Mouse (Mus musculus) macrophage (primary cell): ENCODE data around the gene Chchd1. TPM values are rescaled to one million over a fixed set of nuclear protein-coding genes. Genes with fewer than 3 reads are reported as not detected.

Source experiments
- H3K27ac ChIP-seq: fragments of 350-480 bp; formaldehyde crosslinking; 2 replicates; pipeline ENCODE4 v1.9.0; 2021
- H3K36me3 ChIP-seq: fragments of 350-480 bp; formaldehyde crosslinking; 2 replicates; pipeline ENCODE4 v1.9.0; 2021; ENCODE audit errors: inconsistent target
- H3K4me3 ChIP-seq: fragments of 350-480 bp; formaldehyde crosslinking; 2 replicates; pipeline ENCODE4 v1.9.0; 2021; ENCODE audit errors: inconsistent target
- H3K79me2 ChIP-seq: fragments of 350-480 bp; formaldehyde crosslinking; 2 replicates; pipeline ENCODE4 v1.9.0; 2021; ENCODE audit errors: inconsistent target
- WGBS: methylation state at CpG from one replicate; pipeline ENCODE4 v1.1.7; 2026; ENCODE audit warnings: inconsistent platforms; ENCODE audit not compliant: missing documents; 5-methylcytosine and 5-hydroxymethylcytosine counted together
- polyA plus RNA-seq: library from polyadenylated mRNA; stranded (reverse); fragments of 250-400 nt; gene quantifications from 3 replicates; pipeline ENCODE4 v1.2.4, GENCODE M21; 2018; ENCODE audit warnings: inconsistent platforms

The Chchd1 gene
- polyA plus RNA-seq, 1 experiment from 2014 or later = 58.9 TPM

DNA sequence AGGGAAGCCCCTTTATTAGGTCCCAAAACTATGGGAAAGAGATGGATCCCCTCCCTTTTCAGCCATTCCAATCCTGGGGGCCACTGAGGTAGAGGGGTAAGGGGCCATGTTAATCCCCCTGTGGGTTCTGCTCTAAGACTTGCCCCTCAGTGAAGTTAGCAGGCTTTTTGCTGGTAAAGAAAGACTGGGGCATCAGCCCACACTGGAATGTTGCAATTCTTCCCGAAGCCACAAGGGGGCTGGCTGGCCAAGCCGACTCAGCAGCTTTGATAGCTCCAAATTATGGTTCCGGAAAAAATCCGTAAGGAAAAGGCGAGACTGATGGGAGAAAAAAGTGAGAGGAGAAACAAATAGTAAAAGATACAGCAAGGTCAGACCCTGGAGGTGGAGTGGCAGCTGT lies 21.2 kb downstream of the Chchd1 start:
- peaks cover 20% of the 10 kb centered on the region for H3K79me2 ChIP-seq
- no peak overlapping the region for H3K4me3 ChIP-seq
- no peak overlapping the region for H3K27ac ChIP-seq
- WGBS = 49% methylated on average over 5 of the region's 5 CpGs
- peaks cover 96% of the 10 kb centered on the region for H3K36me3 ChIP-seq

DNA sequence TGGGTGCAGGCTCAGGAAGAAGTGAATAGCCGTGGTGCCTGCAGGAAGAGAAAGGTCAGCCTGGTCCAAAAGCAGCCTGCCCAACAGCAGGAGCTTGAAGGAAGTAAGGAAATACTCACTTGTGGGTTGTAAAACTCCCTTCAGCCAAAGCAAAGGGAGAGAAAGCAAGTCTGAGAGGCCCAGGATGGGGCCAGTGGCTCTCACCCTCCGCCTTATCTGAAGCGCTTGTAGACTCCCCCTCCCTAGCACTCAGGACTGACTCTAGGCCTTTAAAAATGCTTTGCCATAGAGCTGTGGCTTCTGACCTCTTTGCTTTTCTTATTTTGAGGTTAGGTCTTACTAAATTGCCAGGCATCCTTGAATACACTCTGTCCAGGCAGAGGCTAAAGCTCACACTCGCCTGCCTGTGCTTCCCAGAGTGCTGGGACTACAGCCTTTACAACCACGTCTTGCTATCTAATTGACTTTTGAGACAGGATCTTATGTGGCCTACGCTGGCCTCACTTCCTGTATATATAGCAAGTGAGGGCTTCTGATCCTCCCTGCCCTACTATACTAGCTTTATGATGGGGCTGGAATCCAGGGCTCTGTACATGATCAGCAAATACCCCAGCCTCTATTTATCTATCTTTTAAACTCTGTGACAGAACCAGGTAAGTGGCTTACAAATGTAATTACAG lies 23.0 kb downstream of the Chchd1 start:
- H3K79me2 ChIP-seq = peaks cover 38% of the 10 kb centered on the region
- no peak overlapping the region for H3K4me3 ChIP-seq
- 88% methylated on average over 6 of the region's 6 CpGs for WGBS
- peaks cover 93% of the 10 kb centered on the region for H3K36me3 ChIP-seq
- H3K27ac ChIP-seq = no peak overlapping the region

DNA sequence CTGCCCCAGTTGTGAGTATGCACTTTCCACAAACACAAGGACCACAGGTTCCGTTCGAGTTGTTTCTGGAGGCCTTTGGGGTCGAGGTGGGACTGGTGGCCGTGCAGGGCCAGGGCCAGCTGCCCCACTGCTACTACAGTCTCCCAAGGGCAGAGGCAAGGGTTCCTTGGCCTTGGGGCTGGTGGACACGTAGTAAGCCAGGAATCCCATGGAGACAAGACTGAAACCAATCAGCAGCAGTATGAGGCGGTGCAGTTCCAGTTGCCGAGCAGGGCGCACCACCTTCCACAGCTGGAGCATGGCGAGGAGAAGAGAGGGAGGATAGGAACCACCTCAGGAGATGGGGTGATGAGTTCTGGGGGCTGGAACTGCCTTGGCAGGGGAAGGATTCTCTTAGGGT lies 27.1 kb downstream of the Chchd1 start:
- peaks cover 64% of the 10 kb centered on the region for H3K79me2 ChIP-seq
- no peak overlapping the region for H3K4me3 ChIP-seq
- H3K27ac ChIP-seq = peak overlapping the region; percentile 95; the same call in 1 of the 2 replicates
- WGBS = 94% methylated on average over 9 of the region's 9 CpGs
- peaks cover 52% of the 10 kb centered on the region for H3K36me3 ChIP-seq

DNA sequence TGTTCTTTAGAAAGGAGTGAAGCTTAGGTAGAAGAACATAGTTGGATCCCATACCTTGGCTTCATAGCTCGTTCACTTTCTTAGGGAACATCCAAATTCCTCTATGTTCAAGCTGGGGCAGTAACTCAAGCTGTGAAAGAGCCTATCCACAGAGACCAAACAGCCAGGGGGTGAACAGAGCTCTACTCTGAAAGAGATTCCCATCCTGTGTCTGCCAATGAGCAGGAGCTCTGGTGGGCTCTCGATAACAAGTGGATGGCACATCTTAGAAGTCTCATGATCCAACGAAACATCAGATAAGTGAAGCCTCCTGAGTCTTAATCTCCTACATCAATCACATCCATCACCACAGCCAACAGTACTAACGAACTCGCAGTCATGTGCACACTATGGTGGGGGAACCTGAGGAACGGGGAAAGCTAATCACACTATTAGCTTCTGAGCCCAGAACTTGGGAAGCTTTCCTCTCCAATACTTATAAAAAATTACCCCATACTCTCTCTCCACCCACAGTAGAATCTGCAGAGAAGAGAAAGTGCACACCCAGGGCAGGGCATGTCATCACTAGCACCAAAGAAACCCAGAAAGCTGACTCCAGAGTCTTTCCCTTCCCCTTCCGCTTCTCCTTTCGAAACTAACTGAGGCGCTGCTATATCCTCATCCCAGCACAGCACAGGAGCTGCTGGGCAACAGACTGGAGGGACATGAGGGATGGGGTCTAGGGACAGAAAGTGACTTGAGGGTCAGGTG lies 28.2 kb downstream of the Chchd1 start:
- Histone ChIP-seq H3K79me2 (peaks cover 64% of the 10 kb centered on the region), H3K4me3 (no peak overlapping the region), H3K27ac (peak overlapping the region; percentile 95), H3K36me3 (peaks cover 42% of the 10 kb centered on the region)
- 54% methylated on average over 9 of the region's 9 CpGs for WGBS

DNA sequence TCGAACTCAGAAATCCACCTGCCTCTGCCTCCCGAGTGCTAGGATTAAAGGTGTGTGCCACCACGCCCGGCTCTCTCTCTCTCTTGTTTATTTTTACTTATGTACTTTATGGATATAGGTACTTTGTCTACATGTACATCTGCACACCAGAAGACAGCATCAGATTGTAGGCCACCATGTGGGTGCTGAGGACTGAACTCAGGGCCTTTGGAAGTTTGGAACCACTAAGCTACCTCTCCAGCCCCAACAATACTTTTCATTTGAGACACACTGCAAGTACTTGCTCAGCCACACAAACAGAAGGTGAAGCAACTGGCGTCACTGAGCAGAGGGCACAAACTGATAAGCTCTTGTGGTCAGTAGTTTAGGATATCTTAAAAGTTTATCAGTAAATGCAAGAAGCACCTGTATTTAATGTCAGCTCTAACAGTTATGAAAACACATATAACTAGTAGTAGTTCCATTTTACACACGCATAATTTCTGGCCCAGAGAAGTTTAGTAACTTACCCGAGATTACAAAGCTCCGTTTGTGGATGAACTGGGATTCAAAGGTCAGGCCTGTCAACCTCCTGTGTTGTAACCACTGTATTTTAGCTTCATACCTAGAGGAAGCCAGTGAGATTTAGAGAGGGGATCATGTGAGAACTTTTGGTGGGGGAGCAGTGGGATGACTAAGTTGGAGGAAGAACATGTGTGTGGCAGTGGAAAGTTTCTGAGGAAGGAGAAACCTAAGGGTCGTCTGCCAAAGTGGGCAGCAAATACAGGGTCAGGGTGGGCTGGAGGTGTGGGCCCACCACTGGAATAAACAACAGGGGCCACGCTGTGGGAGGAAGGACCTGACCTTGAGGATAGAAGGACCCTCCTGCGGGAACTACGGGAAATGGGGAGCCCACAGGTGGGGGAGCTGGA lies 30.5 kb downstream of the Chchd1 start:
- H3K27ac ChIP-seq = peak overlapping the region; percentile 95
- peaks cover 22% of the 10 kb centered on the region for H3K36me3 ChIP-seq
- H3K79me2 ChIP-seq = peaks cover 52% of the 10 kb centered on the region
- H3K4me3 ChIP-seq = peak overlapping the region; percentile 92
- WGBS = 30% methylated on average over 12 of the region's 12 CpGs

DNA sequence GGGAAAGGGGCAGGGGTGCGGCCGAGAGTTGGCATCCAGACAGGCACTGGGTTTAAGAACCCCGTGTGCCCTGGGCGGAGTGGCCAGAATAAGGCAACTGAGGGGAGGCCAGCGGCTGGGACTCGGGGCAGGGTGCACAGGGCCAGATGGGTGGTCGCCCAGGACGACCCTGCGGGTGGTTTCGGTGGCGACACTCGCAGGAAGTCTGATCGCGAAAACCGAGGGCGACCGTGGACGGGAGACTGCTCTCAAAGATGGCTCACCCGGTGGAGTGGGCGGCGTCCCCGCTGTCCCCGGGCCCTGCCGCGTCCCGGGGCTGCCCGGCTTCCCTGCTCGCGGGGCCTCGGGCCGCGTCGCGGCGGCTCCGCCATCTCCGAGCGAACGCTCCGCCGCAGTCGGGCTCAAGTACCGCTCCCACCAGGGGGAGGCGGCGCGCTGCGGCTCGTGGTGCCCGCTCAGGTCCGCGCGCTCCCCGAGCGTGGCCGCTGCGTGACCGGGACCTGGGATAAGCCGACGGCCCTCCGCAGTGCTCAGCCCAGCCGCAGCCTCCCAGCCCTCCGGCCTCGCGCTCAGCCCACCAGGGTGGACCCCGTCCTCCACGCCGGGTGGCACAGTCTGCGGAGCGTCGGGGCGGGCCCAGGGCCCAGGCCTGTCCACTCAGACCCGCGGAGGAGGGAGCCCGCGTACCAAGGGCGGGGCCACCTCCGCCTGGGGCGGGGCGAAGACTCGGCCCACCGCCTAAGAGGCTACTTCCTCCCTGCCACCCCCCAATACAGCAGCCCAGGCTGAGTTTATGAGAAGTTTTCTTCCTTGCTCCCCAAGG lies 31.4 kb downstream of the Chchd1 start, which contains the start of gene Ndst2:
Gene Ndst2, minus strand, starts transcription at position 611 of the 823 bp plus-strand sequence.
- under 1% methylated on average over 72 of the region's 81 CpGs for WGBS
- peaks cover 17% of the 10 kb centered on the region for H3K36me3 ChIP-seq
- peak within 1 kb of the TSS; percentile 92 for H3K4me3 ChIP-seq
- H3K79me2 ChIP-seq = peaks cover 43% of the 10 kb centered on the region
- peak within 1 kb of the TSS; percentile 95 for H3K27ac ChIP-seq

DNA sequence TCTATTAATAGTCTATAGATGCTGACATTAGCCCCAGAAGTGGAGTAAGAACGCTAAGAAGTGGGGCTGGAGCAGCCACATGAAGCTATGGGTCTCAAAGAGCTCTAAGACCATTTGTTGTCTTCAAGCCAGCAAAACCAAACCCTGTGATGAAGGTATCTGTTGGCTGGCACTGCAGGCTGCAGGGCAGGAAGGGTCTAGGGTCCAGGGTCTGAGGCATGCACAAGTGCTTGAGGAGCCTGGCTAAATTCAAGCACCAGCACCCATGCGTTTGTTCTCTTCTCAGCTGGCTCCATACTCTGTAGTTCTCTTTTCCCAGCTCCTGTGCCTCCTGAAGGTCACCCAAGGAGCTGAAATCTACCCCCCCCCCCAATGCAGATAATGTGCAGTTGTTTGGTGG lies 32.2 kb downstream of the Chchd1 start:
- 63% methylated on average over 2 of the region's 2 CpGs for WGBS
- Histone ChIP-seq H3K4me3 (no peak overlapping the region; the same call in 1 of the 2 replicates), H3K36me3 (peaks cover 15% of the 10 kb centered on the region), H3K27ac (peak overlapping the region; percentile 41), H3K79me2 (peaks cover 34% of the 10 kb centered on the region)

DNA sequence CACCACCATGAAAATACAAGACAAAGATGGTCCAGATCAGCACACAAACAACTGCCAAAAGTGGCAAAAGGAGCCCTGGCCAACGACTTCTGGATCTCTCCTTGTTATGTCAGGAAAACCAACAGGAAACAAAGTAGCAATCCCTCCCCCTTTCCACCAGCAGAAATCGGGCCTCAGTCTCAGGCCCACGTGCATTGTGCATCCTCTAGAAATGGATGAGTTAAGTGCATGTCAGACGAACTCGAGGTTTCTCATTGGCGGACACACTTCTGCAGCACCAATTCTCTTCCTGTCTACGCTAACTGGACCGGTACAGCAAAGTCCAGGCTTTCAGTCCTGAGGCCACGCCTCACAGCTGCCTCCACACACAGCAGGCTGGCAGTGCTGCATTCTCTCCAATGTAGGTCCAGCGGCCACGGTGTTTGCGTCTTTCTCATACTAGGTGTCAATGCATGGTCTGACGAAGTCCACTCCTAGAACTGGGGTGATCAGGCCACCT lies 33.1 kb downstream of the Chchd1 start:
- 0 out of 2 replicates have a peak, but pooled peaks cover 10% of the 10 kb centered on the region for H3K36me3 ChIP-seq
- no peak overlapping the region for H3K4me3 ChIP-seq
- H3K27ac ChIP-seq = no peak overlapping the region
- H3K79me2 ChIP-seq = peaks cover 25% of the 10 kb centered on the region
- WGBS = 62% methylated on average over 12 of the region's 13 CpGs

DNA sequence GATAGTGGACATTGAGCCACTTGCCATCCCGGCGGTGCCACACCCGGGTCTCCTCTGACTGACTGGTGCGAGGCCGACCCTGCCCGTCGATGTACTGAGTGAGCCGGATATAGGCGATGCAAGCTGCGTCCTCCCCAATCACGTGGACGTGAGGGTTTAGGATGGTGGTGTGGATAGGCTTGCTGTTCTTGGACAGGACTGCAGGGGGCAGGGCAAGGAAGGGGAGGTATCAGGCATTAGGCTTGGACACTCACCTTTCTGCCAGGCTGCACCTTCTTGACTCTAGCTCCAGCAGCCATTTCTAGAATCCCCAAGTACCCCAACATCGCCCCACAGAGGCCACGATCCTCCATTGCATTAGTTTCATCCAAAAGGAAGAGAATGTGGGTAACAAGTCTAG lies 34.5 kb downstream of the Chchd1 start:
- 37% methylated on average over 14 of the region's 14 CpGs for WGBS
- peaks cover 14% of the 10 kb centered on the region; the same call in 1 of the 2 replicates for H3K36me3 ChIP-seq
- H3K4me3 ChIP-seq = no peak overlapping the region

DNA sequence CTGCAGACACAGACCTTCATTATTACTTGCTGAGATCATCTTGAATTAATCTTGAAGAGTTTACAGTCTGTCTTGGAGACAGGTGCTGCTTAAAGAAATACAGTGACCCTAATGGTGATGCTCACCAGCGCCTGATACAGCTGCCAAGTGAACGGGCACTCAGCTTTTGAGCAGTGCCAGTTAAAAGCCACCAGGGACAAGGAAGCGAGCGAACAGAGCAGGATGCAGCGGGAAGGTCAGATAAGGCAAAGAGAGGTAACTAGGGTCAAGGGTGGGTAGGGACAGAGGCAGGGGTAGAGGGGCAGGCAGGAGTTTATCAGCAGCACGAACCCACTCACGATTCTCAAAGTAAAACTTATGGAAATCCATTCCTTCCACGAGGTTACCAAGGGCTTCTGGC lies 35.7 kb downstream of the Chchd1 start:
- 92% methylated on average over 8 of the region's 8 CpGs for WGBS
- peaks cover 14% of the 10 kb centered on the region; the same call in 1 of the 2 replicates for H3K36me3 ChIP-seq
- no peak overlapping the region for H3K4me3 ChIP-seq
- peaks cover 5% of the 10 kb centered on the region for H3K79me2 ChIP-seq
- no peak overlapping the region for H3K27ac ChIP-seq

More for the DNA sequence above, 34.5 kb downstream of the Chchd1 start:
- Histone ChIP-seq H3K27ac (no peak overlapping the region), H3K79me2 (peaks cover 17% of the 10 kb centered on the region)

DNA sequence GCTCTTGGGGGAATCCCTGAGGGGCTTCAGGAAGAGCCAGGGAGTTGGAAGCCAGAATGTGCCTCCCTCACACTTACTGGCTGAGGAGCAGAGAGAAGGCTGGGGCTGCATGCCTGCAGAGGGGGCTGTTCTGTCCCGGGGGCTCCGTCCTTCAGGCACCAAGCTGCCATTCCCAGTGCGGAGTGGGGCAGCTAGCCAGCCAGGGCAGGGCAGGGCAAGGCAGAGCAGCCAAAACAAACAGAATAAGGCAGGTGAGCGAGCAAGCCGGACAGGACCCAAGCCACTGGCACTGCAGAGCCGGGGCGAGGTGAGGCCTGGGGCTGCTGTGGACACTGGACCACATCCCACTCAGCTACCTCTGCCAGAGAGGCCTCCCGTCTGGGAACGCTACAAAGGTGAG lies 38.5 kb downstream of the Chchd1 start:
- Histone ChIP-seq H3K4me3 (no peak overlapping the region), H3K36me3 (peaks cover 23% of the 10 kb centered on the region; the same call in 1 of the 2 replicates), H3K79me2 (no peaks in the 10 kb centered on the region), H3K27ac (no peak overlapping the region)
- WGBS = 97% methylated on average over 9 of the region's 9 CpGs

DNA sequence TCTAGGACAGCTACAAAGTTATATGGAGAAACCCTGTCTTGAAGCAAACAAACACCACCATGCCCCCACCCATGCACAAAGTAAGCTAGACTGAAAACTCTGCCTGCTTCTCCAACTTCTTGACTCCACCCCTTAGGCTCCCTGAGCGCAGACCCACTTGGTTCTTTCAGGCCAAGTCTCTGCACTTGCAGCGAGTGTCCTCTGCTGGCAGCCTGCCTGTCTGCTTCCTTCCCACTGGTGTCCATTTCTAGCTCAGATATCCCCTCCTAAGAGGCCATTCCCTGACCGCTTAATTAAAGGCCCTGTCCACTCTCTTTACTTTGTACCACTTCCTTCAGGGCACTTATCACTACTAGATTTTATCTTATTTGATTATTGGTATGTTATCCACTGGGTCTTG lies 40.8 kb downstream of the Chchd1 start:
- no peak overlapping the region for H3K27ac ChIP-seq
- no peaks in the 10 kb centered on the region for H3K79me2 ChIP-seq
- 87% methylated on average over 3 of the region's 3 CpGs for WGBS
- no peak overlapping the region for H3K4me3 ChIP-seq
- H3K36me3 ChIP-seq = peaks cover 23% of the 10 kb centered on the region; the same call in 1 of the 2 replicates

DNA sequence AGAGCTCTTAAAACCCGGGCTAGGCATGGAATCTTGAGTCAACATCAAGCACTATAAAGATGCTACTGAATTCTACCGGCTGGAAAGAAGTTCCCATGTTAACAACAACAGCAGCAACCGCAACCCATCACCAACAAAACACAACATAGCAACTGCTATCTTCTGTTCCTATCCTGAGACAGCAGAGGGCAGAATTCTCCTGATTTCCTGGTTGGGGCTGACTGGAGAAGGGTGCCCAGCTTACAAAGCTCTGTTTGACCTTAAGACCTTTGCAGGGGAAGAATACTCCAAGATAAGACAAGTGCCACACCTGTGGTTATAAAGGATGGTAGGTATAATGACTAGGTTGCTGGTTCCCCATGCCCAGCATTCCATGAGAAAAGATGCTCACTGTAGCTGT lies 44.1 kb downstream of the Chchd1 start:
- H3K79me2 ChIP-seq = no peaks in the 10 kb centered on the region
- WGBS = 82% methylated on average over 3 of the region's 3 CpGs
- H3K36me3 ChIP-seq = peaks cover 11% of the 10 kb centered on the region; the same call in 1 of the 2 replicates
- H3K27ac ChIP-seq = no peak overlapping the region
- H3K4me3 ChIP-seq = no peak overlapping the region
